Mouse (Mus musculus) embryonic facial prominence, embryonic 12.5 days (tissue): ENCODE measurements around the gene Rarres2. TPM values are rescaled to one million over a fixed set of nuclear protein-coding genes. Genes with fewer than 3 reads are reported as not detected.

Experiments
- ATAC-seq: fragments of 200-750 bp; cut with Nextera tagmentation; 2 replicates; pipeline ENCODE4 v1.8.0; 2017; ENCODE audit not compliant: insufficient number of reproducible peaks, insufficient read depth, low FRiP score, low TSS enrichment
- H3K27ac ChIP-seq: fragments of 300-500 bp; sonication (generic); 2 replicates; pipeline ENCODE4 v1.5.1; 2016; ENCODE audit warnings: mild to moderate bottlenecking
- H3K27me3 ChIP-seq: fragments of 300-500 bp; sonication (generic); 2 replicates; pipeline ENCODE4 v1.6.1; 2016; ENCODE audit warnings: mild to moderate bottlenecking, moderate library complexity
- H3K36me3 ChIP-seq: fragments of 300-500 bp; sonication (generic); 2 replicates; pipeline ENCODE4 v1.6.1; 2016; ENCODE audit warnings: mild to moderate bottlenecking
- H3K4me1 ChIP-seq: fragments of 300-500 bp; sonication (generic); 2 replicates; pipeline ENCODE4 v1.6.1; 2016
- H3K4me2 ChIP-seq: fragments of 300-500 bp; sonication (generic); replicated peaks from 2 replicates; pipeline ENCODE4 v1.6.1; 2016; ENCODE audit warnings: mild to moderate bottlenecking, moderate library complexity
- H3K4me3 ChIP-seq: fragments of 300-500 bp; sonication (generic); 2 replicates; pipeline ENCODE4 v1.5.1; 2016; ENCODE audit warnings: mild to moderate bottlenecking
- H3K9ac ChIP-seq: fragments of 300-500 bp; sonication (generic); 2 replicates; pipeline ENCODE4 v1.6.1; 2016; ENCODE audit warnings: mild to moderate bottlenecking, moderate library complexity
- H3K9me3 ChIP-seq: fragments of 300-500 bp; sonication (generic); 2 replicates; pipeline ENCODE4 v1.6.1; 2016; ENCODE audit warnings: mild to moderate bottlenecking, moderate library complexity
- WGBS: fragments of 180-500 bp; shearing (Covaris S2); methylation state at CpG from one replicate; pipeline ENCODE4 v1.1.7; 2016; 5-methylcytosine and 5-hydroxymethylcytosine counted together
- polyA plus RNA-seq: library from polyadenylated mRNA; unstranded; fragments of >200 nt; fragmentation: Nextera tagmentation; extraction: Ambion mirVana; gene quantifications from 2 replicates; pipeline ENCODE4 v1.2.1, GENCODE M21; 2016

Rarres2 gene
- polyA plus RNA-seq, 1 experiment from 2014 or later, result 6.9 TPM

DNA sequence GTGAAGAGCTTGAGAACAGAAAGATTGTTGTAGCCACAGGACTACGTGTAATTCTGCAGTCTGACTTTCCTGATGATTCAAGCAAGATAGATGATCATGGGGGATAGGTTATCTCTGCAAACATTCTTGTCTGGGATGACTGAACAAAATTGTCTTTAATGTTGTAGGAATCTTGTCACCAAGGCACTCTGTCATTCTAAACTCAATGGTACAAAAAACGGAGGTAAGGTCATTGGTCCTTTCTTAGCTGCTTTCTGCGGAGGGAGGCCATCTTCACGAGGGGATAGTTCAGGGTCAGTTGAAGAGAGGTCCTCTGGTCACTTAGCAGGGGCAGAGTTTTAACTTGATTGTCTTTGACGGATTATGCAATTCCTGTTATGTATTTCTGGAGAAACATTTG, 6.1 kb upstream of the Rarres2 start:
- Histone ChIP-seq H3K4me1 (0 out of 2 replicates have a peak, but pooled peaks cover 5% of the 10 kb centered on the region), H3K36me3 (no peaks in the 10 kb centered on the region), H3K27me3 (no peaks in the 10 kb centered on the region), H3K9me3 (no peaks in the 10 kb centered on the region), H3K27ac (no peak overlapping the region), H3K4me3 (no peak overlapping the region), H3K4me2 (no peak overlapping the region), H3K9ac (no peak overlapping the region)
- ATAC-seq, result no peak
- 57% methylated on average over 5 of the region's 5 CpGs for WGBS

DNA sequence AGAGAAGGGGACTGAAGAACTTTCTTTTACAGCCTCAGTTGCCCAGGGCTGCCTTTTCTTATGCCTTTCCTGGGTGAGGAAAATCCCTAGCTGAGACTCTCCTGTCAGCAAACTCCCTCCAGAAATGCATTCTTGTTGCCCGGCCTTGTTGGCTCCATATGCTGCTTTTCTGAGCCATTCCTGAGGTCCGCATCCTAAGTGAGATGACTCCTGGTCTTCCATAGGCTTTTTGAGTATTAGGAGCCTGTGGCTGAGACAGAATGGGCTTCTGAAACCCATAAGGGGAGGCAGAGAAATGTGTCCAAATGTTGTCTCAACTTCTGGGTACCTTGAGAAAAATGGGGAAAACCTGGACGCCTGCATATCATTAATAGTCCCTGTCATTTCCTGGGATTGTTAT, 1.4 kb upstream of the Rarres2 start:
- 66% methylated on average over 3 of the region's 3 CpGs for WGBS
- no peak for ATAC-seq
- H3K9me3 ChIP-seq, result no peaks in the 10 kb centered on the region
- no peaks in the 10 kb centered on the region for H3K27me3 ChIP-seq
- H3K36me3 ChIP-seq, result no peaks in the 10 kb centered on the region
- no peak overlapping the region for H3K9ac ChIP-seq
- no peak overlapping the region for H3K4me2 ChIP-seq
- peaks cover 11% of the 10 kb centered on the region for H3K4me1 ChIP-seq
- H3K4me3 ChIP-seq, result no peak overlapping the region
- H3K27ac ChIP-seq, result no peak overlapping the region

DNA sequence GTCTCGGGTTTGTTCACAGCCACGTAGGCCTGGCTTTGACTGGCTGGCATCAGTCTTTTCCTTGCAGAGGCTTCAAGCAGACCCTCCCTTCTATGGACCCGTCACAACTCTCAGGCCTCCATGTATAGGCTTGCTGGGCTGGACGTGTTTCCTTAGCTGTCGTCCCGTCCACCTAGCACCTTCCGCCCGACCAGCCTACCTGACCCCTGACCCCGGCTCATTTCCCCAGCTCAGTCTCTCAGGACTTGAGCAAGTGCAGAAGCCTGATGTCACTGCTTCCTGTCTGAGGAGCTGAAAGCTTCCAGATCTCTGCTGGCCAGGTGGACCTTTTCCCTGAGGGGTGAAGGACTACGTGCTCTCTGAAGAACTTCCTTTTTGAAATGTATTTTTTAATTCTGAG, 691 bp upstream of the Rarres2 start:
- H3K36me3 ChIP-seq, result peaks cover 3% of the 10 kb centered on the region; the same call in 1 of the 2 replicates
- no peak overlapping the region for H3K4me3 ChIP-seq
- H3K9me3 ChIP-seq, result no peaks in the 10 kb centered on the region
- H3K27me3 ChIP-seq, result no peaks in the 10 kb centered on the region
- no peak for ATAC-seq
- H3K4me1 ChIP-seq, result peaks cover 10% of the 10 kb centered on the region
- H3K9ac ChIP-seq, result no peak overlapping the region
- H3K27ac ChIP-seq, result no peak overlapping the region
- 39% methylated on average over 10 of the region's 10 CpGs for WGBS
- no peak overlapping the region for H3K4me2 ChIP-seq

DNA sequence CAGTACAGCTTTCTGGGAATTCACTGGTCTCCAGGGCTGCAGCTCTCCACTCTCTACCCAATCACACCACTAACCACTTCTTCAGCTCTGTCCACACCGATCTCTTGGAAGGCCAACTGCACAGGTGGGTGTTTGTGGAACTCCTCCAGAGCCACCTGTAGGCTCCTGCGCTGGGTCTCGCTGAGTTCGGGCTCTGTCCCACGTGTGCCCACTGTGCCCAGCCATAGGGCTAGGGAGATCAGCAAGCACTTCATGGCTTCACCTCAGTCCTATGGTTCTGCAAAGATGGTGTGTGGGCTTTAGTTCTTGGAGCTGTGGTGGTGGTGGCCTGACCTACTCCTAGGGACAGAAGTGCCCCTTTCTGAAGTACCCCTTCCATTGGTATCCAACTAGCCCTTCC, 575 bp downstream of the Rarres2 start:
- Histone ChIP-seq H3K4me2 (no peak overlapping the region), H3K9me3 (no peaks in the 10 kb centered on the region), H3K9ac (no peak overlapping the region), H3K36me3 (peaks cover 4% of the 10 kb centered on the region; the same call in 1 of the 2 replicates), H3K4me3 (no peak overlapping the region), H3K4me1 (peaks cover 10% of the 10 kb centered on the region), H3K27me3 (no peaks in the 10 kb centered on the region), H3K27ac (no peak overlapping the region)
- 91% methylated on average over 5 of the region's 5 CpGs for WGBS
- no peak for ATAC-seq

GRCm38 (mm10) chr6:48569065-48569807, 3.4 kb downstream of the Rarres2 start:
- ATAC-seq, result no peak
- H3K27ac ChIP-seq, result no peak overlapping the region
- H3K4me3 ChIP-seq, result no peak overlapping the region
- H3K27me3 ChIP-seq, result no peaks in the 10 kb centered on the region
- H3K9ac ChIP-seq, result no peak overlapping the region
- peaks cover 10% of the 10 kb centered on the region for H3K36me3 ChIP-seq
- 84% methylated on average over 8 of the region's 8 CpGs for WGBS
- H3K9me3 ChIP-seq, result no peaks in the 10 kb centered on the region
- H3K4me2 ChIP-seq, result no peak overlapping the region
- peaks cover 22% of the 10 kb centered on the region for H3K4me1 ChIP-seq

DNA sequence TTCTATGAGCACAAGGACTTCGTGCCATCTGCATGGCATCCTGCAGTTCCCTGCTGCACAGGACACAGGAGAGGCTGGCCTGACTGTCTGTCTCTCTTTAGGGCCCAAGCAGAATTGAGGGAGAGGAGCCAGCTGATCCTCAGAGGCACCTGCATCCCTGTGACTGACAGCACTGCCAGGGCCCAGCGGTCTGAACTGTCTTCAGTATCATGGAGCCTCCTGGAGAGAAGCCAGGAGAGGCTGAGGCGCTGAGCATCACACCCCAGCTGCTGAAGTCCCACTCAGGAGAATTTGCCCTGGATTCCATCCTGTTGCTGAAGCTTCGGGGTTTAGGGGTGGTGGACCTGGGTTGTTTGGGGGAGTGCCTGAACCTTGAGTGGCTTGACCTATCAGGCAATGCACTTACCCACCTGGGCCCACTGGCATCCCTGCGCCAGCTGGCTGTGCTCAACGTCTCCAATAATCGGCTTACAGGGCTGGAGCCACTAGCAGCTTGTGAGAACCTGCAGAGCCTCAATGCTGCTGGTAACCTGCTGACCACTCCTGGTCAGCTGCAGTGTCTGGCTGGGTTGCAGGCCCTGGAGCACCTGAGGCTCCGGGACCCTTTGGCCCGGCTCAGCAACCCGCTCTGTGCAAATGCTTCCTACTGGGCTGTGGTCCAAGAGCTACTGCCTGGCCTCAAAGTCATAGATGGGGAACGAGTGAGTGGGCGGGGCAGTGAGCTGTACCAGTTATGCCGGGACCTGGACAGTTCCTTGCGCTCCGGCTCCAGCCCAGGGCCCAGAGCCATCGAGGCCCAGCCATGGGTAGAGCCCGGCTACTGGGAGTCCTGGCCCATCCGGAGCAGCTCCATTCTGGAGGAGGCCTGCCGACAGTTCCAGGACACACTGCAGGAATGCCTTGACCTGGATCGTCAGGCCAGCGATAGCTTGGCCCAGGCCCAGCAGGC, 4.3 kb downstream of the Rarres2 start:
- Histone ChIP-seq H3K27ac (no peak overlapping the region), H3K4me1 (peaks cover 22% of the 10 kb centered on the region), H3K9ac (no peak overlapping the region), H3K36me3 (peaks cover 10% of the 10 kb centered on the region), H3K9me3 (no peaks in the 10 kb centered on the region), H3K27me3 (no peaks in the 10 kb centered on the region), H3K4me2 (no peak overlapping the region), H3K4me3 (no peak overlapping the region)
- 85% methylated on average over 21 of the region's 21 CpGs for WGBS
- no peak for ATAC-seq

- H3K36me3 ChIP-seq, result peaks cover 10% of the 10 kb centered on the region
These were observed 6.3 kb downstream of the Rarres2 start for GRCm38 (mm10) chr6:48566312-48566711.

GRCm38 (mm10) chr6:48565693-48566310, 6.8 kb downstream of the Rarres2 start:
- Histone ChIP-seq H3K4me2 (no peak overlapping the region), H3K4me3 (no peak overlapping the region), H3K27me3 (no peaks in the 10 kb centered on the region), H3K9ac (no peak overlapping the region), H3K36me3 (peaks cover 10% of the 10 kb centered on the region), H3K27ac (no peak overlapping the region), H3K4me1 (peaks cover 12% of the 10 kb centered on the region; the same call in 1 of the 2 replicates), H3K9me3 (no peaks in the 10 kb centered on the region)
- no peak for ATAC-seq
- WGBS, result 93% methylated on average over 4 of the region's 4 CpGs

More at GRCm38 (mm10) chr6:48566312-48566711, 6.3 kb downstream of the Rarres2 start:
- no peaks in the 10 kb centered on the region for H3K9me3 ChIP-seq
- H3K27me3 ChIP-seq, result no peaks in the 10 kb centered on the region
- H3K9ac ChIP-seq, result no peak overlapping the region
- no peak overlapping the region for H3K4me2 ChIP-seq
- H3K4me3 ChIP-seq, result no peak overlapping the region
- peaks cover 12% of the 10 kb centered on the region; the same call in 1 of the 2 replicates for H3K4me1 ChIP-seq
- peak overlapping the region; percentile 32; the same call in 1 of the 2 replicates for H3K27ac ChIP-seq
- WGBS, result 70% methylated on average over 5 of the region's 5 CpGs
- 0 out of 2 replicates have a peak, but pooled peaks have one; percentile 55 for ATAC-seq

GRCm38 (mm10) chr6:48555956-48556355, 16.6 kb downstream of the Rarres2 start:
- Histone ChIP-seq H3K4me1 (peaks cover 11% of the 10 kb centered on the region), H3K27ac (no peak overlapping the region), H3K4me3 (peak overlapping the region; percentile 45; the same call in 1 of the 2 replicates), H3K27me3 (no peaks in the 10 kb centered on the region), H3K9me3 (no peaks in the 10 kb centered on the region), H3K4me2 (peak overlapping the region; percentile 71), H3K36me3 (no peaks in the 10 kb centered on the region), H3K9ac (0 out of 2 replicates have a peak overlapping the region, but pooled peaks have one; percentile 7)
- ATAC-seq, result no peak
- WGBS, result 90% methylated on average over 3 of the region's 3 CpGs

- Histone ChIP-seq H3K9ac (peak overlapping the region; percentile 66), H3K4me3 (peak overlapping the region; percentile 45), H3K27me3 (no peaks in the 10 kb centered on the region), H3K27ac (peak overlapping the region; percentile 97), H3K4me2 (peak overlapping the region; percentile 71), H3K9me3 (no peaks in the 10 kb centered on the region), H3K4me1 (peaks cover 11% of the 10 kb centered on the region), H3K36me3 (no peaks in the 10 kb centered on the region)
- peak; percentile 82 for ATAC-seq
- 29% methylated on average over 14 of the region's 14 CpGs for WGBS
These were observed 17.3 kb downstream of the Rarres2 start for GRCm38 (mm10) chr6:48555104-48555890.
